Mouse (Mus musculus): Measurements from ENCODE around the gene Lmod3. TPM values are rescaled to one million over a fixed set of nuclear protein-coding genes. Genes with fewer than 3 reads are reported as not detected.

Lmod3 gene
- polyA plus RNA-seq, 1 experiment from 2014 or later = not detected

GRCm38 (mm10) chr6:97216154-97216821 lies 36.3 kb downstream of the Lmod3 start:
- no peak for DNase-seq (ENCODE audit: low spot score)
- no peak overlapping the region for H3K4me3 ChIP-seq

GRCm38 (mm10) chr6:97211981-97212380 lies 40.6 kb downstream of the Lmod3 start:
- WGBS = 79% methylated on average over 12 of the region's 12 CpGs
- no peak for DNase-seq (ENCODE audit: low spot score)
- Histone ChIP-seq H3K4me1 (peaks cover 25% of the 10 kb centered on the region), H3K27me3 (ENCODE audit: low read depth, poor library complexity, severe bottlenecking) (peaks cover 14% of the 10 kb centered on the region), H3K27ac (replicated peaks) (no peak overlapping the region), H3K9me3 (replicated peaks) (0 out of 2 replicates have a peak, but pooled peaks cover 5% of the 10 kb centered on the region), H3K36me3 (peaks cover 9% of the 10 kb centered on the region), H3K4me3 (peak overlapping the region; percentile 62; the same call in 1 of the 2 replicates)

More at GRCm38 (mm10) chr6:97216154-97216821, 36.3 kb downstream of the Lmod3 start:
- peaks cover 17% of the 10 kb centered on the region for H3K4me1 ChIP-seq
- peaks cover 14% of the 10 kb centered on the region for H3K27me3 ChIP-seq (ENCODE audit: low read depth, poor library complexity, severe bottlenecking)
- 92% methylated on average over 4 of the region's 4 CpGs for WGBS
- H3K9me3 ChIP-seq (replicated peaks) = 0 out of 2 replicates have a peak, but pooled peaks cover 5% of the 10 kb centered on the region
- no peak overlapping the region for H3K27ac ChIP-seq (replicated peaks)
- H3K36me3 ChIP-seq = peaks cover 9% of the 10 kb centered on the region

GRCm38 (mm10) chr6:97210962-97211601 lies 41.5 kb downstream of the Lmod3 start:
- Histone ChIP-seq H3K27ac (replicated peaks) (peak overlapping the region; percentile 75), H3K9me3 (replicated peaks) (0 out of 2 replicates have a peak, but pooled peaks cover 5% of the 10 kb centered on the region)
- no peak for DNase-seq (ENCODE audit: low spot score)

GRCm38 (mm10) chr6:97210191-97210961 lies 42.2 kb downstream of the Lmod3 start, which contains the start of gene Arl6ip5:
Gene Arl6ip5, plus strand, starts transcription at chr6:97210689.
- DNase-seq (ENCODE audit: low spot score) = peak; percentile 89
- peak within 1 kb of the TSS; percentile 75 for H3K27ac ChIP-seq (replicated peaks)
- peaks cover 8% of the 10 kb centered on the region for H3K36me3 ChIP-seq
- H3K9me3 ChIP-seq (replicated peaks) = 0 out of 2 replicates have a peak, but pooled peaks cover 5% of the 10 kb centered on the region
- H3K27me3 ChIP-seq (ENCODE audit: low read depth, poor library complexity, severe bottlenecking) = peaks cover 14% of the 10 kb centered on the region
- peak within 1 kb of the TSS; percentile 62 for H3K4me3 ChIP-seq
- 14% methylated on average over 32 of the region's 32 CpGs for WGBS
- H3K4me1 ChIP-seq = peaks cover 30% of the 10 kb centered on the region

More at GRCm38 (mm10) chr6:97210962-97211601, 41.5 kb downstream of the Lmod3 start:
- Histone ChIP-seq H3K27me3 (ENCODE audit: low read depth, poor library complexity, severe bottlenecking) (peaks cover 14% of the 10 kb centered on the region), H3K36me3 (peaks cover 9% of the 10 kb centered on the region), H3K4me3 (peak overlapping the region; percentile 62), H3K4me1 (peaks cover 25% of the 10 kb centered on the region)
- WGBS = 4% methylated on average over 22 of the region's 22 CpGs

- peaks cover 30% of the 10 kb centered on the region for H3K4me1 ChIP-seq
- H3K36me3 ChIP-seq = peaks cover 2% of the 10 kb centered on the region; the same call in 1 of the 2 replicates
- WGBS = 91% methylated on average over 4 of the region's 4 CpGs
- peaks cover 14% of the 10 kb centered on the region for H3K27me3 ChIP-seq (ENCODE audit: low read depth, poor library complexity, severe bottlenecking)
- H3K9me3 ChIP-seq (replicated peaks) = 0 out of 2 replicates have a peak, but pooled peaks cover under 1% of the 10 kb centered on the region
- no peak for DNase-seq (ENCODE audit: low spot score)
- H3K4me3 ChIP-seq = no peak overlapping the region
- H3K27ac ChIP-seq (replicated peaks) = no peak overlapping the region
Observed at GRCm38 (mm10) chr6:97209751-97210150, 42.8 kb downstream of the Lmod3 start.

- no peaks in the 10 kb centered on the region for H3K9me3 ChIP-seq (replicated peaks)
- H3K36me3 ChIP-seq = no peaks in the 10 kb centered on the region
- WGBS = 46% methylated on average over 3 of the region's 3 CpGs
- peaks cover 14% of the 10 kb centered on the region for H3K27me3 ChIP-seq (ENCODE audit: low read depth, poor library complexity, severe bottlenecking)
- H3K27ac ChIP-seq (replicated peaks) = no peak overlapping the region
- DNase-seq (ENCODE audit: low spot score) = no peak
- H3K4me3 ChIP-seq = no peak overlapping the region
- peaks cover 36% of the 10 kb centered on the region for H3K4me1 ChIP-seq
Observed at GRCm38 (mm10) chr6:97209201-97209600, 43.4 kb downstream of the Lmod3 start.

- no peak overlapping the region for H3K27ac ChIP-seq (replicated peaks)
- 37% methylated on average over 3 of the region's 3 CpGs for WGBS
- H3K9me3 ChIP-seq (replicated peaks) = no peaks in the 10 kb centered on the region
- H3K4me1 ChIP-seq = peaks cover 44% of the 10 kb centered on the region
- DNase-seq (ENCODE audit: low spot score) = no peak
- peaks cover 14% of the 10 kb centered on the region for H3K27me3 ChIP-seq (ENCODE audit: low read depth, poor library complexity, severe bottlenecking)
- no peak overlapping the region for H3K4me3 ChIP-seq
- no peaks in the 10 kb centered on the region for H3K36me3 ChIP-seq
Observed at GRCm38 (mm10) chr6:97208406-97208805, 44.2 kb downstream of the Lmod3 start.

- H3K9me3 ChIP-seq (replicated peaks) = no peaks in the 10 kb centered on the region
- peaks cover 8% of the 10 kb centered on the region for H3K27me3 ChIP-seq (ENCODE audit: low read depth, poor library complexity, severe bottlenecking)
- no peak for DNase-seq (ENCODE audit: low spot score)
- H3K4me1 ChIP-seq = peaks cover 43% of the 10 kb centered on the region
- no peak overlapping the region for H3K4me3 ChIP-seq
- H3K27ac ChIP-seq (replicated peaks) = no peak overlapping the region
- peaks cover 2% of the 10 kb centered on the region; the same call in 1 of the 2 replicates for H3K36me3 ChIP-seq
- WGBS = 76% methylated on average over 4 of the region's 4 CpGs
Observed at GRCm38 (mm10) chr6:97207085-97207484, 45.5 kb downstream of the Lmod3 start.

- under 1% methylated on average over 38 of the region's 38 CpGs for WGBS
- peak within 1 kb of the TSS; percentile 98 for H3K27ac ChIP-seq (replicated peaks)
- H3K27me3 ChIP-seq (ENCODE audit: low read depth, poor library complexity, severe bottlenecking) = no peaks in the 10 kb centered on the region
- DNase-seq (ENCODE audit: low spot score) = peak; percentile 100
- H3K4me1 ChIP-seq = peaks cover 29% of the 10 kb centered on the region
- peak within 1 kb of the TSS; percentile 92 for H3K4me3 ChIP-seq
- H3K9me3 ChIP-seq (replicated peaks) = no peaks in the 10 kb centered on the region
- H3K36me3 ChIP-seq = peaks cover 9% of the 10 kb centered on the region
Observed at GRCm38 (mm10) chr6:97205439-97205885, 47.1 kb downstream of the Lmod3 start, which contains the start of gene Uba3. Gene Uba3, minus strand, starts transcription at chr6:97205647.

- H3K27ac ChIP-seq (replicated peaks) = peak overlapping the region; percentile 98
Observed at GRCm38 (mm10) chr6:97204952-97205351, 47.6 kb downstream of the Lmod3 start.

GRCm38 (mm10) chr6:97204252-97204869 lies 48.2 kb downstream of the Lmod3 start:
- no peak for DNase-seq (ENCODE audit: low spot score)
- Histone ChIP-seq H3K36me3 (peaks cover 18% of the 10 kb centered on the region), H3K9me3 (replicated peaks) (no peaks in the 10 kb centered on the region), H3K27me3 (ENCODE audit: low read depth, poor library complexity, severe bottlenecking) (no peaks in the 10 kb centered on the region), H3K4me3 (peak overlapping the region; percentile 92), H3K4me1 (peaks cover 24% of the 10 kb centered on the region), H3K27ac (replicated peaks) (peak overlapping the region; percentile 98)
- WGBS = 24% methylated on average over 9 of the region's 9 CpGs

More at GRCm38 (mm10) chr6:97204952-97205351, 47.6 kb downstream of the Lmod3 start:
- H3K9me3 ChIP-seq (replicated peaks) = no peaks in the 10 kb centered on the region
- DNase-seq (ENCODE audit: low spot score) = no peak
- under 1% methylated on average over 16 of the region's 16 CpGs for WGBS
- H3K4me3 ChIP-seq = peak overlapping the region; percentile 92
- H3K27me3 ChIP-seq (ENCODE audit: low read depth, poor library complexity, severe bottlenecking) = no peaks in the 10 kb centered on the region
- H3K4me1 ChIP-seq = peaks cover 25% of the 10 kb centered on the region
- H3K36me3 ChIP-seq = peaks cover 12% of the 10 kb centered on the region

- H3K27ac ChIP-seq (replicated peaks) = no peak overlapping the region
- H3K27me3 ChIP-seq (ENCODE audit: low read depth, poor library complexity, severe bottlenecking) = no peaks in the 10 kb centered on the region
- no peaks in the 10 kb centered on the region for H3K9me3 ChIP-seq (replicated peaks)
- no peak for DNase-seq (ENCODE audit: low spot score)
- peaks cover 33% of the 10 kb centered on the region for H3K36me3 ChIP-seq
- H3K4me3 ChIP-seq = no peak overlapping the region
- H3K4me1 ChIP-seq = peaks cover 21% of the 10 kb centered on the region
- 91% methylated on average over 3 of the region's 3 CpGs for WGBS
Observed at GRCm38 (mm10) chr6:97202477-97202876, 50.1 kb downstream of the Lmod3 start.
